Mouse (Mus musculus): ENCODE data around the gene Zrsr1.

The Zrsr1 gene

DNA sequence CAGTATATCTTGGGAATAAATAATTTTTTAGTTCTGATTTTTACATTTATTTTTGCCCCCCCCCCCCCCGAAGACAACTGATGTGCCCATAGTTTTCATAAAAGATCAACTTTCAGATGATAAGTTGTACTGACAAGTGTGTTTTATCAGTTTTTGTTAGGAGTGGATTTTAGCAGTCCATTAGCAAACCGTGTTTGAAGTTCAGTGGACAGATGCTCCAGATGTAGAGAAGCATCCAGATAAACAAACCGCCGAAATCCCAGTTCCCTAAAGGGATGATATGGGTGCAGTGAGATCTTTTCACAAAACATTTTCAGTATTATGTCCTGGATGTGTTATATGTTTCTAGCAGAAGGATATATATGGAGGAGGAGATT lies 37.0 kb downstream of the Zrsr1 start:
- DNase-seq (ENCODE audit: low spot score in 2 of 2), result no peak

DNA sequence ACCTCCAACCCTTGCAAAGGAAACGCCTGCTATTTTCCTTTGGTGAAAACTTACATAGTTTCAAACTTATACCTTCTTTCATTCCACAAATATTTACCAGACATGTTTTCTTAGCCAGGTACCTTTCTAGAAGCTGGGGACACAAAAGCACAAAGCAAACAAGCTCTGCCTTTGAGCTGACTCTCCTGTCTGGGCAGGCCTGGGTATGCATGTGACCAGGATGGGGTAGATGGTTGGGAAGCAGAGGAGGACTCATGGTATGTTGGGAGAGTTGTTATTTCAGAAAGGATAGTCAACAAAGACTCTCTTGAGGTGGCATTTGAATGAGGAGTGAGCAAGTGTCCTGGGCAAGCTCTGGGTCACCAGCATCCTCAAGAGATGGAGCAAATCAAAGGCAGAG lies 41.3 kb downstream of the Zrsr1 start:
- DNase-seq (ENCODE audit: low spot score in 2 of 2), result no peak

DNA sequence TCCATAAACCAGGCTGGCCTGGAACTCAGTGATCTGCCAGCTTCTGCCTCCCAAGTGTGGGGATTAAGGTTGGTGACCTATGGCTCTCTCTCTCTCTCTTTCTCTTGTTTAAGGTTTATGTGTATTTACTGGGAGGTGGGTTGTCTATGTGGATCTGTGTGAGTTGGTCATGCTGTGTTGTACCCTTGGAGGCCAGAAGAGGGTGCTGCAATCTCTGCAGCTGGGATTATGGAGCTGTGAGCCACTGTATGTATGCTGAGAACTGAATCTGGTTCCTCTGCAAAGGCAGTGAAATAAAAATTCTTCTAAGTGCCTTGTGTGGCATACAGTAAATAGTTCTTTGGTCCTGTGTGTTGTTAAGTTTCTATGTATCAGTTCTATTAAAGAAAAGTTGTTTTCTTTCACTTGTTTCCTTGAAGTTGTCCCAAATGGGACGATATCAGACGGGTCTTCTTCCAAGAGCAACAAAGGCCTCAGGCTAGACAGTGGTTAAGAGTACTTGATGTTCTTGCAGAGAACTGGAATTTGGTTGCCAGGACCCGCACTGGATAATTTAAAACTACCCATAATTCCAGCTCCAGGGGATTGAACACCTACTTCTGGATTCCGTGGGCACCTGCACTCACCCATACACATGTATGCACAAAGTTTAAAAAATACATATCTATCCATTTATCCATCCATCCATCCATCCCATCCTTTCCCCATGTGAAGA lies 41.9 kb downstream of the Zrsr1 start:
- DNase-seq (ENCODE audit: low spot score in 2 of 2), result no peak

- no peak for DNase-seq (ENCODE audit: low spot score in 2 of 2)
Observed at GRCm38 (mm10) chr11:23014996-23015395, 43.2 kb downstream of the Zrsr1 start.

- DNase-seq (ENCODE audit: low spot score in 2 of 2), result no peak
Observed at GRCm38 (mm10) chr11:23017943-23018342, 46.1 kb downstream of the Zrsr1 start.

GRCm38 (mm10) chr11:23020116-23020770 lies 48.4 kb downstream of the Zrsr1 start:
- no peak for DNase-seq (ENCODE audit: low spot score in 2 of 2)

DNA sequence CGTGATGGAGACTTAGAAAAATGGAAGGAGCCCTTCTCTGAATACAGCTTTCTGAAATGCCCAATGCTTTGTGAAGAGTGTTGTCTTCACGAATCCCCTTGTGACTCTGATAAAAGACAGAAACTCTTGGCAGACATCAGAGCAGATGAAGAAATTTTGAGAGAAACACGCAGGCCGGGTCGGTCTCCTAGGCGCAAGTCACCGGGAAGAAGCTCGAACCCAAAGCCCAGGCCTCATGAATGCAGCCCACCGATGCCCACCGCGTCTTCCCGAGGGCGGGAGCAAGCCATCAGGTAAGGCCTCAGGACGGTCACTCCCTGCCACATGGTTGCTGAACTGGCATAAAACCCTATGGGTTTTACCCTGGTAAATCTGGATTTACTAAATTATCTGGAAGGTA lies 49.0 kb downstream of the Zrsr1 start:
- DNase-seq (ENCODE audit: low spot score in 2 of 2), result no peak

DNA sequence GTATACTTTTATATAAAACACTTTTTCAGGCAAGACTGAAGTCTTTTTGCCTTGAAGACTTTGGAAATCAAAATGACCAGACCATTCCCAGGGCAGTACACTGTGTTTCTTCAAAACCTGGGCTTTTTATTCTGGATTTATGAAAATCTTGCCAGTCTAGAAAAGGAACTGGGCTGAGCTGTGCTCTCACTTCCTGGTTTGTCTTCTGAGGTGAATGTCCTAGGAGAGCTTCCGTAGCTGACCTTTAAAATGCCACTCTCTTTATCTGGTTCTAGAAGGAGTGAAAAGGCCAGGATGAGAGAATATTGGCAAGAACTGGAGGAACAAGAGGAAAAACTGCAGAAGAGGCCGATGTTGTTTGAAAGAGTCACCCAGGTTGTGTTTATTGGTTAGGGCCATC lies 51.4 kb downstream of the Zrsr1 start:
- DNase-seq (ENCODE audit: low spot score in 2 of 2), result no peak

DNA sequence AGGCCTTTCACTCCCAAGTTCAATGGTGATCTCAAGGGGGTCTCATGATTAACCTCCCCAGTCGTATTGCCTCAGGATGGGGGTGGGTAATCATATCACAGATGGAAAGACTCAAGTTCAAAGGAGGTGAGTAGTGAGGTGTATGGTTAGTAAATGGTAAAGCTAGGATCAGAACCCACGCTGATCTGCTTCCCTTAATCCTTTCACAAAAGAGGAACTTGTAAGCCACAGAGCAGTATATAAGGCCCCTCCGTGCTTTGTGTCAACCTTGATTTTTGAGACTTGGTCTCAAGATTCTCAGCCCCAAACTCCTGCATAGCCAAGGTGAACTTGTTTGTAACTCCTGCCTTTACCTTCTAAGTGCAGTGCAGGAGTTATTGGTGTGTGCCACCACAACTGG lies 52.4 kb downstream of the Zrsr1 start:
- DNase-seq (ENCODE audit: low spot score in 2 of 2), result no peak

All from spleen, postnatal 14 days (tissue).